Mouse (Mus musculus) embryonic facial prominence, embryonic 14.5 days (tissue): Measurements from ENCODE around the gene Slc5a5. TPM values are rescaled to one million over a fixed set of nuclear protein-coding genes. Genes with fewer than 3 reads are reported as not detected.

Experiments used
- ATAC-seq: fragments of 200-750 bp; cut with Nextera tagmentation; 2 replicates; pipeline ENCODE4 v1.8.0; 2017; ENCODE audit warnings: low read depth, moderate number of reproducible peaks, moderate TSS enrichment
- DNase-seq: peaks from one replicate; pipeline ENCODE4 v3.0.0-alpha.2; 2015; ENCODE audit warnings: low spot score
- H3K27ac ChIP-seq: fragments of 300-500 bp; sonication (generic); replicated peaks from 2 replicates; pipeline ENCODE4 v1.5.1; 2014; ENCODE audit warnings: low read depth, mild to moderate bottlenecking, low read length, moderate library complexity
- H3K27me3 ChIP-seq: fragments of 300-500 bp; sonication (generic); replicated peaks from 2 replicates; pipeline ENCODE4 v1.6.1; 2014; ENCODE audit warnings: low read length; ENCODE audit not compliant: control insufficient read depth, insufficient read depth
- H3K36me3 ChIP-seq: fragments of 300-500 bp; sonication (generic); 2 replicates; pipeline ENCODE4 v1.6.1; 2014; ENCODE audit warnings: low read length, mixed read lengths; ENCODE audit not compliant: control insufficient read depth, insufficient read depth
- H3K4me1 ChIP-seq: fragments of 300-500 bp; sonication (generic); 2 replicates; pipeline ENCODE4 v1.6.1; 2014; ENCODE audit warnings: antibody characterized with exemption, low read length; ENCODE audit not compliant: control insufficient read depth, insufficient read depth
- H3K4me2 ChIP-seq: fragments of 300-500 bp; sonication (generic); 2 replicates; pipeline ENCODE4 v1.6.1; 2014; ENCODE audit warnings: low read depth, mild to moderate bottlenecking, low read length, moderate library complexity, mixed read lengths
- H3K4me3 ChIP-seq: fragments of 300-500 bp; sonication (generic); 2 replicates; pipeline ENCODE4 v1.5.1; 2014; ENCODE audit warnings: low read depth, mild to moderate bottlenecking, low read length
- H3K9ac ChIP-seq: fragments of 300-500 bp; sonication (generic); 2 replicates; pipeline ENCODE4 v1.6.1; 2014; ENCODE audit warnings: low read depth, mild to moderate bottlenecking, low read length, moderate library complexity, mixed read lengths
- H3K9me3 ChIP-seq: fragments of 300-500 bp; sonication (generic); 2 replicates; pipeline ENCODE4 v1.6.1; 2016; ENCODE audit warnings: low read length; ENCODE audit not compliant: control insufficient read depth
- WGBS: fragments of 180-500 bp; shearing (Covaris S2); extraction: QIAGEN DNeasy Blood & Tissue Kit; methylation state at CpG from one replicate; pipeline ENCODE4 v1.1.7; 2014; 5-methylcytosine and 5-hydroxymethylcytosine counted together
- polyA plus RNA-seq: library from polyadenylated mRNA; unstranded; fragments of >200 nt; fragmentation: Nextera tagmentation; extraction: Ambion mirVana; gene quantifications from 2 replicates; pipeline ENCODE4 v1.2.1, GENCODE M21; 2014

The Slc5a5 gene
- polyA plus RNA-seq, 1 experiment from 2014 or later: 0.42 TPM

DNA sequence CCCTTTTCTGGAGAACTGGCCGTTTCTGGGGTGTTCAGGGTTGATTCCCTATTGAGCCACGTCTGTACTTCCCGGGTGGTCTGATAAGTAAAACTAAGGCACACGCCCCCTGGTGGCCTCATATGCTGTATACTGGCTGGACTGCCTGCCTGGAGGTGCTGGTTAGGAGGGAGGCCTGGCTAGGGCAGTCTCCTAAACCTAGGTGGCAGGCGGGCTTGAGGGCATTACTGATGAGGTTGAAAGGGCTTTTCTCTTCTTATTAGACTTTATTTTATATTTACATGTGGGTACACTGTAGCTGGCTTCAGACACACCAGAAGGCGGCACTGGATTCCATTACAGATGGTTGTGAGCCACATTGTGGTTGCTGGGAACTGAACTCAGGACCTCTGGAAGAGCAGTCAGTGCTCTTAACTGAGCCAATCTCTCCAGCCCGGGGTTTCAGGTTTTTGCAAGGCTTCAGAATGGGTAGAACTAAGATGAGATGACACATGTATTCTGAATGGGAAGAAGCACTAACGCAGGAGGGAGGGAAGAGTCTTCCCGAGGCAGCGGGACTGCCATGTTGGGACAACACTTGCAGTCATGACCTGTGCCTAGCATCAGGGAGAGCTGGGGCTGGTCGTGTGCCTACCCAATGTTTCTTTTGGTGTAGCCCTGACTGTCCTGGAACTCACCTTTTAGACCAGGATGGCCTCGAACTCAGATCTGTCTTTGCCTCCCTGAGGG, 1.3 kb upstream of the Slc5a5 start:
- Histone ChIP-seq H3K4me1 (peaks cover 9% of the 10 kb centered on the region; the same call in 1 of the 2 replicates), H3K27me3 (peaks cover 41% of the 10 kb centered on the region), H3K4me3 (no peak overlapping the region), H3K9me3 (no peaks in the 10 kb centered on the region), H3K9ac (no peak overlapping the region), H3K27ac (no peak overlapping the region), H3K4me2 (no peak overlapping the region), H3K36me3 (peaks cover 35% of the 10 kb centered on the region)
- peak; percentile 92 for DNase-seq
- 30% methylated on average over 12 of the region's 12 CpGs for WGBS
- ATAC-seq: peak; percentile 24; the same call in 1 of the 2 replicates

- H3K4me3 ChIP-seq: peak overlapping the region; percentile 33
- DNase-seq (no peak), ATAC-seq (no peak)
- 0 out of 2 replicates have a peak overlapping the region, but pooled peaks have one; percentile 30 for H3K9ac ChIP-seq
- no peaks in the 10 kb centered on the region for H3K9me3 ChIP-seq
- no peak overlapping the region for H3K27ac ChIP-seq
- peak overlapping the region; percentile 49 for H3K4me2 ChIP-seq
- WGBS: 24% methylated on average over 20 of the region's 20 CpGs
- peaks cover 35% of the 10 kb centered on the region for H3K36me3 ChIP-seq
- H3K4me1 ChIP-seq: 0 out of 2 replicates have a peak, but pooled peaks cover 9% of the 10 kb centered on the region
- H3K27me3 ChIP-seq: peaks cover 41% of the 10 kb centered on the region
Measured at GRCm38 (mm10) chr8:70892896-70893655, 519 bp upstream of the Slc5a5 start.

DNA sequence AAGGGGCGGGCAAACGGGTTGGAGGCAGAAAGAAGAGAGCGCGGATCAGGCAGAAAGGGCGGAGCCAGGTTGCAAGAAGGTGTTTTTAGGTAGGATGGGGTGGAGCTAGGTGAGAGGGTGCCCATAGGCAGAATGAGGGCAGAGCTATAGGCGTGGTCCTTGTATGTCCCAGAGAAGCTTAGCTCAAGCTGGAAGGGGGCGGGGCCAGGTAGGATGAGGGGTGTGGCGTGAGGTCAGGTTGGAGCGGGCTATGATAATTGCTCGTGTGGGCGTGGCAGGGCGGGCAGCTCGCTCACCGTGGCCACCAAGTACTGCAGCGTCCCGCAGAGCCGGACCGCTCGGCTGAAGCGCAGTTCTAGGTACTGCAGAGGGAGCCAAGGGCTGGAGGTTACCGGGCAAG, 1.2 kb downstream of the Slc5a5 start:
- Histone ChIP-seq H3K27ac (no peak overlapping the region), H3K9me3 (no peaks in the 10 kb centered on the region), H3K9ac (no peak overlapping the region), H3K4me2 (no peak overlapping the region), H3K4me3 (no peak overlapping the region; the same call in 1 of the 2 replicates), H3K36me3 (peaks cover 34% of the 10 kb centered on the region), H3K4me1 (0 out of 2 replicates have a peak, but pooled peaks cover 8% of the 10 kb centered on the region), H3K27me3 (peaks cover 41% of the 10 kb centered on the region)
- WGBS: 8% methylated on average over 13 of the region's 21 CpGs
- ATAC-seq (peak; percentile 34; the same call in 1 of the 2 replicates), DNase-seq (peak; percentile 75)

DNA sequence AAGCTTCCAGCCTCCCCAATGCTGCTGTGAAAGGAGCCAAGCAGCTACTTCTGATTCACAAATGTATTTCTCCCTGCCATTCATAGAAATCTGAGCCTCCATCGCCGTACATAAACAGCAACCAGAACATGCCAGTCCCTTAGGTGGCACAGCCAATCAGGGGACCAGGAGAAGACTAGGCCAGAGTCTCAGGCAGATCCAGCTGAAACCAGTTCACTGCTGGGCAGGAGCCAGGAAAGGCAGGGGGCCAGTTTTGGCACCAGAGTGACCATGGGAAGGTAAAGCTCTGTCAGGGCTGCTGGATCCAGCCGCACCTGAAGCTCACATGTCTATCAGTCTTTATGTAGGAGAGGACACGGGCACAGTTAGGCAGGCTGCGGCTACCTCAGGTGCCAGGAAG, 1.9 kb downstream of the Slc5a5 start:
- 0 out of 2 replicates have a peak, but pooled peaks cover 5% of the 10 kb centered on the region for H3K4me1 ChIP-seq
- H3K27ac ChIP-seq: no peak overlapping the region
- H3K27me3 ChIP-seq: peaks cover 41% of the 10 kb centered on the region
- no peaks in the 10 kb centered on the region for H3K9me3 ChIP-seq
- H3K36me3 ChIP-seq: peaks cover 27% of the 10 kb centered on the region
- H3K4me2 ChIP-seq: no peak overlapping the region
- WGBS: 89% methylated on average over 5 of the region's 5 CpGs
- ATAC-seq: no peak
- no peak overlapping the region for H3K9ac ChIP-seq
- no peak for DNase-seq
- H3K4me3 ChIP-seq: no peak overlapping the region

- H3K4me2 ChIP-seq: no peak overlapping the region
- no peaks in the 10 kb centered on the region for H3K36me3 ChIP-seq
- H3K9me3 ChIP-seq: no peaks in the 10 kb centered on the region
- peak; percentile 39 for DNase-seq
- no peak overlapping the region for H3K9ac ChIP-seq
- peaks cover 25% of the 10 kb centered on the region for H3K27me3 ChIP-seq
- ATAC-seq: no peak
- 0 out of 2 replicates have a peak, but pooled peaks cover 5% of the 10 kb centered on the region for H3K4me1 ChIP-seq
- WGBS: 0% methylated on average over 6 of the region's 18 CpGs
- H3K27ac ChIP-seq: no peak overlapping the region
- H3K4me3 ChIP-seq: no peak overlapping the region
Measured at GRCm38 (mm10) chr8:70887669-70888068, 4.9 kb downstream of the Slc5a5 start.

DNA sequence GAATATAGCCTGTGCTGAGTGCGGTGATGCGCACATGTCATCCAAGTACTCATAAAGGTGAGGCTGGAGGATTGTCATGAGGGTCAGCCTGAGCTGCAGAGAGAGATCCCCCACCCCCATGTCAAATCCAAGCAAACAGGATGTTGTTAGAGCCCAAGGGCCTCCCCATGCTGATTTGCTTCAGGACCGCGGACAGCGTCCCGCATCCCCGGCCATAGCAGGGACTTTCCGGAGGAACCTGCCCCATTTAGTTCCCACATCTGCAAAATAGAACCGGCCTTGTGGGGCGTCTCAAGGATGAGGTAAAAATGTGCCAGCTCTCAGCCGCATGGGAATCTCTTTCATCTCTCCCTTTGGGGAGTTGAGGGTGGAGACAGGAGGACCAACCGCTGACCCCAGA, 6.9 kb downstream of the Slc5a5 start:
- Histone ChIP-seq H3K27ac (no peak overlapping the region), H3K9ac (no peak overlapping the region), H3K36me3 (no peaks in the 10 kb centered on the region), H3K4me3 (no peak overlapping the region), H3K27me3 (peaks cover 4% of the 10 kb centered on the region; the same call in 1 of the 2 replicates), H3K4me1 (peaks cover 1% of the 10 kb centered on the region; the same call in 1 of the 2 replicates), H3K4me2 (no peak overlapping the region), H3K9me3 (no peaks in the 10 kb centered on the region)
- DNase-seq (peak; percentile 42), ATAC-seq (no peak)
- 13% methylated on average over 12 of the region's 12 CpGs for WGBS

GRCm38 (mm10) chr8:70884683-70885082, 7.9 kb downstream of the Slc5a5 start:
- Histone ChIP-seq H3K27ac (no peak overlapping the region), H3K4me2 (no peak overlapping the region), H3K36me3 (no peaks in the 10 kb centered on the region), H3K4me1 (peaks cover 7% of the 10 kb centered on the region; the same call in 1 of the 2 replicates), H3K27me3 (no peaks in the 10 kb centered on the region), H3K4me3 (no peak overlapping the region), H3K9ac (no peak overlapping the region), H3K9me3 (no peaks in the 10 kb centered on the region)
- WGBS: 89% methylated on average over 10 of the region's 10 CpGs
- no peak for ATAC-seq
- no peak for DNase-seq

DNA sequence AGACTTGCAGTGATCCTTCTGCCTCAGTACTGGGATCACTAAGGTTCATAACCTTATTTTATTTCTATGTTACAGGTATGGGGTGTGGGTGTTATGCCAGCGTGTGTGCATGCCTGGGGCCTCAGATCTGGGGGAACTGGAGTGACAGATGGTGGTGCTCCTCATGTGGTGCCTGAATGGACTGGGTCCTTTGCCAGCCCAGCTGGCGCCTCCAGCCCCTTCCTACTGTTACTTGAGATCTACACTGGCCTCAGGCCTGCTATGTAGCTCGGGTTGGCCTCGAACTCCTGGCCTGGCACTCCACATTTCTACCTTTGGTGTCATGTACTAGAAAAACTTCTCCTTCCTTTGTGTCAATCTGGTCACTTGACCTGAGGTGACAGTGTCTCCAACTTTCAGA, 8.4 kb downstream of the Slc5a5 start:
- Histone ChIP-seq H3K27me3 (no peaks in the 10 kb centered on the region), H3K4me3 (no peak overlapping the region), H3K4me2 (no peak overlapping the region), H3K27ac (no peak overlapping the region), H3K4me1 (peaks cover 7% of the 10 kb centered on the region; the same call in 1 of the 2 replicates), H3K36me3 (no peaks in the 10 kb centered on the region), H3K9ac (no peak overlapping the region), H3K9me3 (no peaks in the 10 kb centered on the region)
- no peak for ATAC-seq
- WGBS: 81% methylated on average over 4 of the region's 4 CpGs
- DNase-seq: no peak
